Mouse (Mus musculus) CH12.LX (cell line): ENCODE measurements around the gene Necap1. TPM values are rescaled to one million over a fixed set of nuclear protein-coding genes. Genes with fewer than 3 reads are reported as not detected.
A peak's percentile ranks its signal among the peaks of the same experiment; 100 is the strongest.

Experiments used
- DNase-seq: peaks from one replicate; pipeline ENCODE4 v3.0.0-alpha.2; 2013; ENCODE audit errors: extremely low read depth
- H3K27ac ChIP-seq: 2 replicates; pipeline ENCODE4 v1.5.1; 2012; ENCODE audit warnings: low read depth, mild to moderate bottlenecking, control low read depth, moderate library complexity; ENCODE audit not compliant: insufficient read depth
- H3K27me3 ChIP-seq: replicated peaks from 2 replicates; pipeline ENCODE3; 2012; ENCODE audit warnings: inconsistent platforms
- H3K36me3 ChIP-seq, 2 experiments: replicated peaks in 1 of 2; 2 replicates each; pipeline versions ENCODE3 to v1.6.1; 2012; ENCODE audit warnings: inconsistent platforms in 1 of 2, low read length in 1 of 2, mild to moderate bottlenecking in 1 of 2, mixed read lengths in 1 of 2, moderate library complexity in 1 of 2; ENCODE audit not compliant: control insufficient read depth in 1 of 2, insufficient read depth in 1 of 2
- H3K4me1 ChIP-seq, 2 experiments: 2 replicates each; pipeline ENCODE4 v1.6.1; 2012; ENCODE audit warnings: inconsistent platforms in 1 of 2, moderate library complexity in 1 of 2; ENCODE audit not compliant: insufficient read depth in 2 of 2, control insufficient read depth in 1 of 2
- H3K4me2 ChIP-seq: 2 replicates; pipeline ENCODE4 v1.6.1; 2012; ENCODE audit warnings: low read depth, mild to moderate bottlenecking, control low read depth; ENCODE audit not compliant: poor library complexity, insufficient read depth, severe bottlenecking
- H3K4me3 ChIP-seq, 3 experiments: fragments of 150-350 bp in 1 of 3; sonication (generic) in 1 of 3; replicated peaks in 1 of 3; 2 replicates each; pipeline versions ENCODE3 to v1.5.1; 2011 to 2012; ENCODE audit warnings: low read depth in 2 of 3, low read length in 2 of 3, mild to moderate bottlenecking in 2 of 3, moderate library complexity in 2 of 3, control low read depth in 1 of 3, improper control_type of control experiment in 1 of 3, inconsistent platforms in 1 of 3, mixed read lengths in 1 of 3; ENCODE audit not compliant: poor library complexity in 1 of 3
- H3K79me2 ChIP-seq: replicated peaks from 2 replicates; pipeline ENCODE4 v1.6.1; 2012; ENCODE audit warnings: mild to moderate bottlenecking, moderate library complexity; ENCODE audit not compliant: control insufficient read depth, poor library complexity, insufficient read depth, severe bottlenecking; ENCODE audit errors: extremely low read depth
- H3K9ac ChIP-seq: 2 replicates; pipeline ENCODE4 v1.6.1; 2012; ENCODE audit warnings: low read depth, mild to moderate bottlenecking, control low read depth, moderate library complexity; ENCODE audit not compliant: insufficient read depth
- H3K9me3 ChIP-seq: replicated peaks from 2 replicates; pipeline ENCODE3; 2012; ENCODE audit warnings: low read length, inconsistent platforms, mixed read lengths
- CHD1 ChIP-seq: IDR thresholded peaks from 2 replicates; pipeline ENCODE4 v1.6.1; 2012; ENCODE audit warnings: low read depth, low read length, improper control_type of control experiment, inconsistent platforms
- CHD2 ChIP-seq: IDR thresholded peaks from 2 replicates; pipeline ENCODE4 v1.6.1; 2011; ENCODE audit warnings: low read length, improper control_type of control experiment
- CTCF ChIP-seq, 2 experiments: IDR thresholded peaks in 1 of 2; conservative IDR thresholded peaks in 1 of 2; 2 replicates each; pipeline ENCODE4 v1.5.1; 2011 to 2012; ENCODE audit warnings: low read depth in 2 of 2, low read length in 2 of 2, improper control_type of control experiment in 1 of 2, inconsistent platforms in 1 of 2, mild to moderate bottlenecking in 1 of 2, moderate library complexity in 1 of 2
- EP300 ChIP-seq: IDR thresholded peaks from 2 replicates; pipeline ENCODE4 v1.6.1; 2011; ENCODE audit warnings: low read length, improper control_type of control experiment
- HCFC1 ChIP-seq: IDR thresholded peaks from 2 replicates; pipeline ENCODE4 v1.6.1; 2012; ENCODE audit warnings: low read depth, mild to moderate bottlenecking, inconsistent platforms, low read length, improper control_type of control experiment
- IRF4 ChIP-seq: IDR thresholded peaks from 2 replicates; pipeline ENCODE4 v1.6.1; 2014; ENCODE audit warnings: low read depth, mild to moderate bottlenecking, inconsistent platforms, low read length, improper control_type of control experiment
- JUN ChIP-seq: IDR thresholded peaks from 2 replicates; pipeline ENCODE4 v1.6.1; 2011; ENCODE audit warnings: low read depth, mild to moderate bottlenecking, low read length, improper control_type of control experiment, moderate library complexity; ENCODE audit not compliant: insufficient read depth
- JUND ChIP-seq: conservative IDR thresholded peaks from 2 replicates; pipeline ENCODE4 v1.6.1; 2011; ENCODE audit warnings: low read depth, low read length, improper control_type of control experiment
- KAT2A ChIP-seq: IDR thresholded peaks from 2 replicates; pipeline ENCODE4 v1.6.1; 2012; ENCODE audit warnings: low read length, improper control_type of control experiment, inconsistent platforms; ENCODE audit not compliant: insufficient replicate concordance
- MAFK ChIP-seq: IDR thresholded peaks from 2 replicates; pipeline ENCODE4 v1.6.1; 2011; ENCODE audit warnings: low read length, improper control_type of control experiment; ENCODE audit not compliant: insufficient replicate concordance
- MAX ChIP-seq: IDR thresholded peaks from 2 replicates; pipeline ENCODE4 v1.6.1; 2011; ENCODE audit warnings: low read length, improper control_type of control experiment
- POLR2AphosphoS2 ChIP-seq: IDR thresholded peaks from 2 replicates; pipeline ENCODE4 v1.6.1; 2011; ENCODE audit warnings: low read depth, low read length, improper control_type of control experiment
- RAD21 ChIP-seq: IDR thresholded peaks from 2 replicates; pipeline ENCODE4 v1.6.1; 2011; ENCODE audit warnings: low read depth, mild to moderate bottlenecking, low read length, improper control_type of control experiment, moderate library complexity
- SIN3A ChIP-seq: IDR thresholded peaks from 2 replicates; pipeline ENCODE4 v1.6.1; 2012; ENCODE audit warnings: low read length, improper control_type of control experiment, inconsistent platforms
- SMC3 ChIP-seq: IDR thresholded peaks from 2 replicates; pipeline ENCODE4 v1.6.1; 2011; ENCODE audit warnings: low read depth, low read length, improper control_type of control experiment
- TCF12 ChIP-seq: IDR thresholded peaks from 2 replicates; pipeline ENCODE4 v1.6.1; 2014; ENCODE audit warnings: low read depth, mild to moderate bottlenecking, inconsistent platforms, low read length, improper control_type of control experiment
- UBTF ChIP-seq: IDR thresholded peaks from 2 replicates; pipeline ENCODE4 v1.6.1; 2012; ENCODE audit warnings: low read depth, mild to moderate bottlenecking, inconsistent platforms, low read length, improper control_type of control experiment, moderate library complexity
- USF2 ChIP-seq: conservative IDR thresholded peaks from 2 replicates; pipeline ENCODE4 v1.6.1; 2011; ENCODE audit warnings: low read depth, low read length, improper control_type of control experiment
- ZC3H11A ChIP-seq: IDR thresholded peaks from 2 replicates; pipeline ENCODE4 v1.6.1; 2012; ENCODE audit warnings: low read depth, mild to moderate bottlenecking, inconsistent platforms, low read length, improper control_type of control experiment
- ZMIZ1 ChIP-seq: IDR thresholded peaks from 2 replicates; pipeline ENCODE4 v1.6.1; 2012; ENCODE audit warnings: low read depth, mild to moderate bottlenecking, inconsistent platforms, low read length, improper control_type of control experiment
- dilution Hi-C: fragments of 300-500 bp; cut with MboI; formaldehyde crosslinking; loops from 2 replicates; pipeline ENCODE4 v1.14.3; 2020; ENCODE audit warnings: low sequenced_read_pairs; ENCODE audit not compliant: extremely low pct_unique_long_range_greater_than_20kb, extremely low pct_ligation_motif_present
- in situ Hi-C: fragments of 300-500 bp; cut with MboI; formaldehyde crosslinking; loops from 3 replicates; pipeline ENCODE4 v1.14.3; 2019; ENCODE audit warnings: low sequenced_read_pairs, low pct_ligation_motif_present, low pct_unique_long_range_greater_than_20kb, mixed read lengths
- polyA plus RNA-seq: library from polyadenylated mRNA; unstranded; fragments of >175 nt; gene quantifications from 2 replicates; pipeline ENCODE4 v1.2.1, GENCODE M21; 2012; ENCODE audit warnings: low read depth; ENCODE audit not compliant: insufficient read length
- total RNA-seq, 2 experiments: library from RNA; depleted of rRNA; stranded (reverse); fragments of 300-350 nt in 1 of 2; fragments of >200 nt in 1 of 2; gene quantifications; 2 replicates each; pipeline ENCODE4 v1.2.3; 2012 to 2014

Necap1 gene
- total and polyA plus RNA-seq, 3 experiments = 12.7 to 29.5 (median 26.9) TPM

GRCm38 (mm10) chr6:122862871-122863270 lies 11.4 kb upstream of the Necap1 start:
- in situ Hi-C loops = no loop called here
- Histone ChIP-seq H3K9ac (no peak overlapping the region), H3K4me3 (no peak overlapping the region), H3K79me2 (no peaks in the 10 kb centered on the region), H3K36me3 (no peaks in the 10 kb centered on the region), H3K9me3 (peaks cover 20% of the 10 kb centered on the region), H3K4me1 (peaks cover 0 to 6% of the 10 kb centered on the region in 2 experiments; a peak in 1 of 4 replicates), H3K4me2 (no peak overlapping the region), H3K27ac (no peak overlapping the region), H3K27me3 (no peaks in the 10 kb centered on the region)
- DNase-seq = peak; percentile 32
- TF ChIP-seq UBTF = no peak
- TF ChIP-seq MAFK = no peak
- TF ChIP-seq ZMIZ1 = no peak
- TF ChIP-seq CHD2 = no peak
- no peak for TF ChIP-seq ZC3H11A
- no peak for TF ChIP-seq KAT2A
- TF ChIP-seq EP300 = no peak
- TF ChIP-seq RAD21 = no peak
- TF ChIP-seq JUND = no peak
- TF ChIP-seq HCFC1 = no peak
- TF ChIP-seq USF2 = no peak
- no peak for TF ChIP-seq SIN3A
- TF ChIP-seq JUN = no peak
- TF ChIP-seq TCF12 = no peak
- TF ChIP-seq POLR2AphosphoS2 = no peak
- no peak for TF ChIP-seq MAX
- no peak for TF ChIP-seq SMC3
- dilution Hi-C loops = no loop called here

GRCm38 (mm10) chr6:122867914-122868313 lies 6.4 kb upstream of the Necap1 start:
- Histone ChIP-seq H3K4me3 (no peak overlapping the region), H3K27ac (no peak overlapping the region), H3K79me2 (no peaks in the 10 kb centered on the region), H3K9me3 (no peaks in the 10 kb centered on the region), H3K4me2 (no peak overlapping the region), H3K36me3 (no peaks in the 10 kb centered on the region), H3K27me3 (no peaks in the 10 kb centered on the region), H3K9ac (no peak overlapping the region), H3K4me1 (peaks cover 7 to 28% of the 10 kb centered on the region in 2 experiments; a peak in 3 of 4 replicates)
- no peak for DNase-seq
- peak; percentile 56 for TF ChIP-seq RAD21
- TF ChIP-seq CTCF (conservative IDR thresholded peaks at IDR 0.05 in 1 of 2, IDR thresholded peaks at IDR 0.05 in 1 of 2; ENCODE audit: low read depth in 2 of 2, low read length in 2 of 2) = peak in 1 of 2 experiments; percentile 77; a peak in 2 of 4 replicates
- peak; percentile 38; the same call in 1 of the 2 replicates for TF ChIP-seq IRF4
- peak; percentile 86 for TF ChIP-seq SMC3
- TF ChIP-seq CHD1 = no peak
- dilution Hi-C loops = no loop called here
- in situ Hi-C loops = no loop called here
